Mouse (Mus musculus): Measurements from ENCODE around the gene Eif5a. TPM values are rescaled to one million over a fixed set of nuclear protein-coding genes. Genes with fewer than 3 reads are reported as not detected.
A peak's percentile ranks its signal among the peaks of the same experiment; 100 is the strongest.

Eif5a gene
- polyA plus RNA-seq, 1 experiment from 2014 or later: 2,350 TPM

- H3K27ac ChIP-seq: no peak overlapping the region; the same call in 1 of the 2 replicates
- H3K27me3 ChIP-seq (ENCODE audit: insufficient read depth, poor library complexity, severe bottlenecking): no peaks in the 10 kb centered on the region
- no peaks in the 10 kb centered on the region for H3K9me3 ChIP-seq
- peak overlapping the region; percentile 99 for H3K4me3 ChIP-seq
- no peak for DNase-seq (ENCODE audit: low spot score)
- 63% methylated on average over 5 of the region's 5 CpGs for WGBS
- peaks cover 62% of the 10 kb centered on the region for H3K4me1 ChIP-seq (replicated peaks)
- H3K36me3 ChIP-seq: peaks cover 78% of the 10 kb centered on the region
Measured at GRCm38 (mm10) chr11:69915667-69916627, 5.8 kb downstream of the Eif5a start.

DNA sequence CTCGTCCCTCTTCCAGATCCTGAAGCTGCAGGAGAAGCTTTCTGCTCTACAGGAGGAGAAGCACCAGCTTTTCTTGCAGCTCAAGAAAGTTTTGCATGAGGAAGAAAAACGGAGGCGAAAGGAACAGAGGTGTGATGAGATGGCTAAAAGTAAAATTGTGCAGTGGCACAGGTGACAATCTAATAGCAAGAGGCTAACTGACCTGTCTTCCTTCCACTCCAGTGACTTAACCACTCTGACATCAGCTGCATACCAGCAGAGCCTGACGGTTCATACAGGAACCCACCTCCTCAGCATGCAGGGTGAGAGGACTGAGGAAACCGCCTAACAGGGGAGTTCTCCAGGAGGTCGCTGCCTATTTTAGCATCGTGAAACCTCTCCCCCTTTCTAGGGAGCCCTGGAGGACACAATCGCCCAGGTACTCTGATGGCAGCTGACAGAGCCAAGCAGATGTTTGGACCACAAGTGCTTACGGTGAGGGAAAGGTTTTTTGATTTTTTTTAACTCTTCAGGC, 6.8 kb downstream of the Eif5a start:
- no peak for DNase-seq (ENCODE audit: low spot score)
- Histone ChIP-seq H3K4me1 (replicated peaks) (peaks cover 62% of the 10 kb centered on the region), H3K27me3 (ENCODE audit: insufficient read depth, poor library complexity, severe bottlenecking) (no peaks in the 10 kb centered on the region), H3K4me3 (peak overlapping the region; percentile 99), H3K9me3 (no peaks in the 10 kb centered on the region), H3K36me3 (peaks cover 88% of the 10 kb centered on the region), H3K27ac (peak overlapping the region; percentile 95; the same call in 1 of the 2 replicates)
- WGBS: 44% methylated on average over 9 of the region's 9 CpGs

DNA sequence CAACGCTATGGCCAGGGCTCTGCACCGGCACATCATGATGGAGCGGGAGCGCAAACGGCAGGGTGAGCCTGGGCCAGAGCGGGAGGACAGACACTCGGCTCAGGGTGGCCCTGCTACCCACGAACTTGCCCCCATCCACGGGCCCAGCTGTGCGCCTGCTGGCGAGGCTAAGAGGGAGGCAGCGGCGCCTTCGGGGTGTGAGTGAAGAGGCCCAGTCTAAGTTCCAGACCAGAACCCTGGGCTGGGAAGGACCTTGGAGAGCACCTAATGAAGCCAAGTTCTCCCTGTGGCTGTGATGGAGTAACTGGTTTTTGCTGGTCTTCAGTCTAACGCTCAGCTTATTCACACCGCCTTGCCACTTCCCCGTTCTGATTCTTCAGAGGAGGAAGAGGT, 7.4 kb downstream of the Eif5a start:
- no peak for DNase-seq (ENCODE audit: low spot score)
- H3K4me3 ChIP-seq: peak overlapping the region; percentile 99
- WGBS: 4% methylated on average over 17 of the region's 17 CpGs
- no peaks in the 10 kb centered on the region for H3K9me3 ChIP-seq
- peaks cover 58% of the 10 kb centered on the region for H3K4me1 ChIP-seq (replicated peaks)
- H3K27ac ChIP-seq: peak overlapping the region; percentile 95
- H3K36me3 ChIP-seq: peaks cover 90% of the 10 kb centered on the region
- no peaks in the 10 kb centered on the region for H3K27me3 ChIP-seq (ENCODE audit: insufficient read depth, poor library complexity, severe bottlenecking)

- H3K27me3 ChIP-seq (ENCODE audit: insufficient read depth, poor library complexity, severe bottlenecking): no peaks in the 10 kb centered on the region
- peak within 1 kb of the TSS; percentile 99 for H3K4me3 ChIP-seq
- DNase-seq (ENCODE audit: low spot score): peak; percentile 96
- no peaks in the 10 kb centered on the region for H3K9me3 ChIP-seq
- peak within 1 kb of the TSS; percentile 95 for H3K27ac ChIP-seq
- peaks cover 90% of the 10 kb centered on the region for H3K36me3 ChIP-seq
- WGBS: 2% methylated on average over 61 of the region's 61 CpGs
- peaks cover 52% of the 10 kb centered on the region for H3K4me1 ChIP-seq (replicated peaks)
Measured at GRCm38 (mm10) chr11:69913554-69914371, 8.0 kb downstream of the Eif5a start, which contains the start of gene Gps2. Gps2 (plus strand) TSS chr11:69913888.

DNA sequence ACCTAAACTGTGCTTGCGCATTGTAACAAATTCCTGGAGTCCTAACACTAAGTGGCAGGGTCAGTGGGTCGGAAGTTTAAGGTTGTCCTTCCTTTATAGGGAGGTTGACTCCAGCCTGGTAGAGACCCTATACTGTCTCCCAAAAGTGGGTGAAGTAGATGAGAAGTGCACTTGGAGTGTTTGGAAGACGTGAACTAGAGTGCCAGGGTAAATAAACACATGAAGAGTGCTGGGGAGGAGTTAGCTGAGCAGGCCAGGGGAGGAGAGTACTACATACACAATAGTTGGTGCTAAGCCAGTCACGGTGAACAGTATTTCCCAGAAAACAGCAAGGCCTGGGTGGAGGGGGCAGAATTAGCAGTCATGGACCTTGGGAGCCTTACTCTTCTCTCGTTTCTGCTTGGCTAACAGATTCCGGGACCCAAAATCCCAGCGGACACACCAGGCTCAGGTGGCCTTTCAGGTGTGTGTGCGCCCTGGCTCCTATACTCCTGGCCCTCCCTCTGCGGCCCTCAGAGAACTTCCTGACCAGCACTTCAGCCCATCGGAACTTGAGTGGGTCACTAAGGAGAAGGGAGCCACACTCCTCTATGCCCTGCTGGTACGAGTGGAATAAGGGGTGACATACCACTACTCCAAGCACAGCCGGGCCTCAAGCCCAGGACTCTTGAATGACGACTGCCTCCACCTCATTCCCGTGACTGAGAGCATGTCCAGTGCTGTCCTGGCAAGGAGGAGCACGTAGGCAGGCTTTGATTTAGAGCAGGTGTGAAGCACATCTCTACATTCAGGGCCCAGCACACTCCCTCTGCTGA, 8.8 kb downstream of the Eif5a start:
- H3K36me3 ChIP-seq: peaks cover 90% of the 10 kb centered on the region

DNA sequence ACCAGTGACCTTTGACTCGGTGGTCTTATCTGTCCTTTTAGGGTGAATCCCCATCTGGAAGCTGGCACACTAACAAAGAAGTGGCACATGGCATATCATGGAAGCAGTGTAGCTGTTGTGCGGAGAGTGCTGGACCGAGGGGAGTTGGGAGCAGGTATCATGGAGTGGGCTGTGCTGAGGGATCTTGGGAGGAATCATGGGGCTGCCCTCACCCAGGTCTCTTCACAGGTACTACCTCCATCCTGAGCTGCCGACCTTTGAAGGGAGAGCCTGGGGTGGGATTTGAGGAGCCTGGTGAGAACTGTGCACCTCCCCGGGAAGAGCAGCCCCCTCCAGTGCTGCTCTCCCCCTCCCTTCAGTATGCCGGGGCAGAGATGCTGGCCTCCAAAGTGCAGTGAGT, 10.1 kb downstream of the Eif5a start:
- peak overlapping the region; percentile 7; the same call in 1 of the 2 replicates for H3K4me3 ChIP-seq
- H3K36me3 ChIP-seq: peaks cover 90% of the 10 kb centered on the region
- 89% methylated on average over 6 of the region's 6 CpGs for WGBS

More for the DNA sequence above, 8.8 kb downstream of the Eif5a start:
- 79% methylated on average over 15 of the region's 15 CpGs for WGBS
- Histone ChIP-seq H3K9me3 (no peaks in the 10 kb centered on the region), H3K4me3 (peak overlapping the region; percentile 99), H3K27me3 (ENCODE audit: insufficient read depth, poor library complexity, severe bottlenecking) (no peaks in the 10 kb centered on the region), H3K27ac (peak overlapping the region; percentile 95), H3K4me1 (replicated peaks) (peaks cover 47% of the 10 kb centered on the region)
- no peak for DNase-seq (ENCODE audit: low spot score)

DNA sequence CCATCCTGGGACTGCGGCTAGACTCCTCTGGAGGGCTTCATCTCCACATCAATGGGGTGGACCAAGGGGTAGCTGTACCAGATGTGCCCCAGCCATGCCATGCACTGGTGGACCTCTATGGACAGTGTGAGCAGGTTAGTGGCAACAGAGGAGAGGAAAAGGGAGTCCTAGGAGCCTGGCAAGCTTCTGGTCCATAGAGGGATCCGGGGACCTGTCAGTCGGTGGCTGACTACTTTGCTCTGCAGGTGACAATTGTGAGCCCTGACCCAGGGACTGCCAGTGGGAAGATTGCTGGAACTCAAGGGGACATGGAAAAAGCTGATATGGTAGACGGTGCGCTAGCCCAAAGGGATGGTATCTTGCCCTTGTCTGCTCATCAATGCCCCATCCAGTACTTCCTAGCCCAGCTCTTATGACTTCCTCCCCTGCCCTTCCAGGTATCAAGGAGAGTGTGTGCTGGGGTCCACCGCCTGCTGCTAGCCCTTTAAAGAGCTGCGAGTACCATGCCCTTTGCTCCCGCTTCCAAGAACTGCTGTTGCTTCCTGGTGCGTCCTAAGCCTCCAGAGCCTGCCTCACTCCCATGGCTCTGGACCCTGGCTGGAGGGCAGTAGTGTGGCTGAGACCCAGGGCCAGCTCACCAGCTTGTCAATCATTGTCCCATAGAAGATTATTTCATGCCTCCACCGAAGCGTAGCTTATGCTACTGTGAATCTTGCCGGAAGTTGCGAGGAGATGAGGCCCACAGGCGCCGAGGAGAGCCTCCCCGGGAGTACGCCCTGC, 10.8 kb downstream of the Eif5a start:
- WGBS: 93% methylated on average over 17 of the region's 17 CpGs
- Histone ChIP-seq H3K4me3 (peak overlapping the region; percentile 7; the same call in 1 of the 2 replicates), H3K36me3 (peaks cover 90% of the 10 kb centered on the region), H3K27ac (no peak overlapping the region), H3K9me3 (no peaks in the 10 kb centered on the region), H3K4me1 (replicated peaks) (peaks cover 31% of the 10 kb centered on the region), H3K27me3 (ENCODE audit: insufficient read depth, poor library complexity, severe bottlenecking) (no peaks in the 10 kb centered on the region)
- DNase-seq (ENCODE audit: low spot score): no peak

More for the DNA sequence above, 10.1 kb downstream of the Eif5a start:
- Histone ChIP-seq H3K27me3 (ENCODE audit: insufficient read depth, poor library complexity, severe bottlenecking) (no peaks in the 10 kb centered on the region), H3K4me1 (replicated peaks) (peaks cover 37% of the 10 kb centered on the region), H3K9me3 (no peaks in the 10 kb centered on the region), H3K27ac (no peak overlapping the region)
- no peak for DNase-seq (ENCODE audit: low spot score)

DNA sequence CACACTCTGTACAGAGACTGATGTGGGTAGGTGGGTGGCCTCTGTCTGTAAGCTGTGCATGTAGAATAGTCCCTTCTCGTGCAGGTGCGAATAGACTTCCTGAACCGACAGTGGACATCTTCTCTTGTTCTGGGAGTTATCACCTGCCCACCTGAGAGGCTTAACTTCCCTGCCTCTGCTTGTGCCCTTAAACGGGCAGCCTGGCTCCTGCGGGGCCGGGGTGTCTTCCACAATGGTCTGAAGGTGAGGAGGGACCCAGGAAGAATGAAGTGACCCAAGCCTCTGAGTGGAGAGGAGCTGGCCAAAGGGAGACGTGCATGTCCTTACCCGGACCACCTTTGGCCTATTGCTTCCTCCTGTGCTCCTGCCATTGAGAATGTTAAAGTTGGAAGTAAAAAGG, 11.6 kb downstream of the Eif5a start:
- H3K9me3 ChIP-seq: no peaks in the 10 kb centered on the region
- peaks cover 23% of the 10 kb centered on the region for H3K4me1 ChIP-seq (replicated peaks)
- no peak overlapping the region for H3K4me3 ChIP-seq
- no peak for DNase-seq (ENCODE audit: low spot score)
- no peak overlapping the region for H3K27ac ChIP-seq
- WGBS: 90% methylated on average over 8 of the region's 8 CpGs
- no peaks in the 10 kb centered on the region for H3K27me3 ChIP-seq (ENCODE audit: insufficient read depth, poor library complexity, severe bottlenecking)
- peaks cover 90% of the 10 kb centered on the region for H3K36me3 ChIP-seq

DNA sequence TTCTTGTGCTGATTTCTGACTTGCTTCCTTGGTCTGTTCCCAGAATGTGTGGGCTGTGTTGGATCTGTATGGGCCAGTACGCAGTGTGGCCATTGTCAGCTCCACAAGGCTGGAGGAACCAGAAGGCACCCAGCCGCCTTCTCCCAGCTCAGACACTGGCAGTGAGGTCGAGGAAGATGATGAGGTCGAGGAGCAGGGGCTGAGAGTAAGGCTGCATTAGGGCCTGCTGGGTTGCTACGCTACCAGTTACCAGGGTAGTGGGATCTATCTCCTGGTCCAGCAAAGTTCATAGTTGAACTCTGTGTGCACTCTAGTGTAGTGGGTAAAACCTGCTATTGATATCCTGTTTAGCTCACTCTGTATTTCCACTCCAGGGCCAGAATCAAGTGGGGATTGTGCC, 12.6 kb downstream of the Eif5a start:
- no peak for DNase-seq (ENCODE audit: low spot score)
- Histone ChIP-seq H3K4me3 (no peak overlapping the region), H3K36me3 (peaks cover 95% of the 10 kb centered on the region), H3K9me3 (no peaks in the 10 kb centered on the region), H3K4me1 (replicated peaks) (peaks cover 13% of the 10 kb centered on the region), H3K27ac (no peak overlapping the region), H3K27me3 (ENCODE audit: insufficient read depth, poor library complexity, severe bottlenecking) (no peaks in the 10 kb centered on the region)
- 91% methylated on average over 5 of the region's 5 CpGs for WGBS

GRCm38 (mm10) chr11:69908645-69909044, 13.1 kb downstream of the Eif5a start:
- Histone ChIP-seq H3K4me1 (replicated peaks) (peaks cover 11% of the 10 kb centered on the region), H3K27me3 (ENCODE audit: insufficient read depth, poor library complexity, severe bottlenecking) (no peaks in the 10 kb centered on the region), H3K4me3 (no peak overlapping the region), H3K27ac (no peak overlapping the region), H3K9me3 (no peaks in the 10 kb centered on the region), H3K36me3 (peaks cover 100% of the 10 kb centered on the region)
- DNase-seq (ENCODE audit: low spot score): no peak
- WGBS: 94% methylated on average over 11 of the region's 11 CpGs

DNA sequence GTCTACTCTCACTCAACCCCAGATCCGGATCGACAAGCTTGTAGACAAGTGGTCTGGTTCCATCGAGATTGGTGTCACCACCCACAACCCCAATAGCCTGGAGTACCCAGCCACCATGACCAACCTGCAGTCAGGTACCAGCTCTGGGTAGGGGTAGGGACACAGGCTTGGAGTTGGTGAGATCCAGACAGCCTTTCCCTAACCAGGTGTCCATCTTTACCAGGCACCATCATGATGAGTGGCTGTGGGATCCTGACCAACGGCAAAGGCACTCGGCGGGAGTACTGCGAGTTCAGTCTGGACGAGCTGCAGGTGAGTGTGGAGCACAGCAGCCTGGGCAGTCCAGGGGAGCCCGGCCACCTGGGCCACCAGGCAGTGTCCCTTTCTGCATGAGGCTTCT, 17.4 kb downstream of the Eif5a start:
- Histone ChIP-seq H3K9me3 (no peaks in the 10 kb centered on the region), H3K4me3 (peak overlapping the region; percentile 18; the same call in 1 of the 2 replicates), H3K4me1 (replicated peaks) (peaks cover 35% of the 10 kb centered on the region), H3K27me3 (ENCODE audit: insufficient read depth, poor library complexity, severe bottlenecking) (no peaks in the 10 kb centered on the region), H3K27ac (no peak overlapping the region), H3K36me3 (peaks cover 65% of the 10 kb centered on the region)
- no peak for DNase-seq (ENCODE audit: low spot score)
- 95% methylated on average over 9 of the region's 9 CpGs for WGBS
